Mouse (Mus musculus): Measurements from ENCODE around the gene Chac1.

Gene Chac1

DNA sequence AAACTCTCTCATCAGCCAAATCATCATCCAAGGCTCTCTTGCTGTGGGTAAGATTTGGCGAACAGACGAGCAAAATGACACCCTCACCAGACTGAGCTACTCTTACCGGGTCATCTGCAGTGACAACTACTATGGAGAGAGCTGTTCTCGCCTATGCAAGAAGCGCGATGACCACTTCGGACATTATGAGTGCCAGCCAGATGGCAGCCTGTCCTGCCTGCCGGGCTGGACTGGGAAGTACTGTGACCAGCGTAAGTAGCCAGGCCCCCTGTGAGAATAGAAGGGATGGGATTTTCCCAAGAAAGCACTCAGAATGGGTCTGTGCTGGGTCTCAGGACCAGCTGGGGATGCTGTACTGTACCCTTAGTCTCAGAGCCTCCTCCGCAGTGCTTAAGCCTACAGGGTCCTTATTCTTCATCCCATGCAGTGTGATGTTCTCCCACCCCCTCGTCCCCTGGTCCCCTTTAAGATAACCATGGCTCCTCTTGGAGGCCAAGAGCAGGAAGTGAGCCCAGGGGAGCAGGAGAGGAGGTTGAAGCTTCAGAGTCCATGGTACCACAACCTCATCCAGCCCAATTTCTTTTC, 23.0 kb upstream of the Chac1 start:
- no peak for DNase-seq (ENCODE audit: low spot score in 2 of 2)

DNA sequence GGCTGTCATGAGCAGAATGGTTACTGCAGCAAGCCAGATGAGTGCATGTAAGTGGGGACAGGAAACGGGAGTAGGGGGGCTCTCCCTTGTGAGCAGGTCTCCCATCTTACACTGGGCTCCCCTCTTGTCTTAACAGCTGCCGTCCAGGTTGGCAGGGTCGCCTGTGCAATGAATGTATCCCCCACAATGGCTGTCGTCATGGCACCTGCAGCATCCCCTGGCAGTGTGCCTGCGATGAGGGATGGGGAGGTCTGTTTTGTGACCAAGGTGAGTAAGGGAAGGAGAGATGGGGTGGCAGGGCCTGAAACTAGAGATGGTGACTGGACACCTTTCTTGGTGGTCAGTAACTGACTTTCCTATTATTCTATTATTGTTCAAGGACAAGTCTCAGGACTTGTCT, 22.5 kb upstream of the Chac1 start:
- no peak for DNase-seq (ENCODE audit: low spot score in 2 of 2)

DNA sequence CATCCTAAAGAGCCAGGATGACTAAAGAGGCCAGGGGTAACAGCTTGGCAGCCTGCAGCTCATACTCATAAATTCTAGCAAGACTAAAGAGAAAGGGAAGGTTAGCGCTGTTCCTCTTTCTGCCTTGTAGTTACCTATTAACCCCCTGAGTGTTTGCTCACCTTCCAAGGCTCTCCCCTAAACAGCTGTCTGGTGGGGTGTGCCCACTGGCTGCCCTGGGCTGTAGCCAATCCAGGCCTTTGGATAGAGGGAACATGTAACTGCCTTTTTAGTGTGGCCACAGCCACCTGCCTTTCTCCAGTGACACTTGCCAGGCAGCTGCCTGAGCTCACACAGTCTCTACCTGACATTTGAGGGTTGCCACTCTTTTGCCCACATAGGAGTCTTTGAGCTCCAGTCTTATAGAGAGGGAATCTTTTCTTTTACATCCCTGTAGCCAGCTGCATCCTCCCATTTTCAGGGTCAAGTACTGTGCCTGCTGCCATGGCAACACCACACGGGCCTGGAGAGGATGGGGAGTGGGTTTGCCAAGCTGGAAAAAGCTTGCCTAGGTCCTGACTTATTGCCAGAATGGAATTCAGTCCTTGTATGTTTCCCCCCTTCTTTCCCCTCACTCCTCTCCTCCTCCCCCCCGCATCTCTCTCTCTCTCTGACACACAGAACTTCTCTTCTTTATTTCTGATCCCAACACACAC, 21.8 kb upstream of the Chac1 start:
- no peak for DNase-seq (ENCODE audit: low spot score in 2 of 2)

DNA sequence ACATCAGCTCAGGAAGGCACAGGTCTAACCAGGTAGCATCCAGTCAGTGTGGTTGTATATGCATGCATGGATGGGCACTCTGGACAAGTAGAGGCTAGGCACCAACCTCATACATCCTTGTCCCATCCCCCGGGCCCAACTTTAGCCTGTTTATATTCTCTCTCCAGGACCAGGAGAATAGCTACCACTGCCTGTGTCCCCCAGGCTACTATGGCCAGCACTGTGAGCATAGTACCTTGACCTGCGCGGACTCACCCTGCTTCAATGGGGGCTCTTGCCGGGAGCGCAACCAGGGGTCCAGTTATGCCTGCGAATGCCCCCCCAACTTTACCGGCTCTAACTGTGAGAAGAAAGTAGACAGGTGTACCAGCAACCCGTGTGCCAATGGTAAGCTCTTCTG, 20.2 kb upstream of the Chac1 start:
- DNase-seq (ENCODE audit: low spot score in 2 of 2), result no peak

DNA sequence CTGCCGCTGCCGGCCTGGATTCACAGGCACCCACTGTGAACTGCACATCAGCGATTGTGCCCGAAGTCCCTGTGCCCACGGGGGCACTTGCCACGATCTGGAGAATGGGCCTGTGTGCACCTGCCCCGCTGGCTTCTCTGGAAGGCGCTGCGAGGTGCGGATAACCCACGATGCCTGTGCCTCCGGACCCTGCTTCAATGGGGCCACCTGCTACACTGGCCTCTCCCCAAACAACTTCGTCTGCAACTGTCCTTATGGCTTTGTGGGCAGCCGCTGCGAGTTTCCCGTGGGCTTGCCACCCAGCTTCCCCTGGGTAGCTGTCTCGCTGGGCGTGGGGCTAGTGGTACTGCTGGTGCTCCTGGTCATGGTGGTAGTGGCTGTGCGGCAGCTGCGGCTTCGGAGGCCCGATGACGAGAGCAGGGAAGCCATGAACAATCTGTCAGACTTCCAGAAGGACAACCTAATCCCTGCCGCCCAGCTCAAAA, 18.8 kb upstream of the Chac1 start:
- no peak for DNase-seq (ENCODE audit: low spot score in 2 of 2)

DNA sequence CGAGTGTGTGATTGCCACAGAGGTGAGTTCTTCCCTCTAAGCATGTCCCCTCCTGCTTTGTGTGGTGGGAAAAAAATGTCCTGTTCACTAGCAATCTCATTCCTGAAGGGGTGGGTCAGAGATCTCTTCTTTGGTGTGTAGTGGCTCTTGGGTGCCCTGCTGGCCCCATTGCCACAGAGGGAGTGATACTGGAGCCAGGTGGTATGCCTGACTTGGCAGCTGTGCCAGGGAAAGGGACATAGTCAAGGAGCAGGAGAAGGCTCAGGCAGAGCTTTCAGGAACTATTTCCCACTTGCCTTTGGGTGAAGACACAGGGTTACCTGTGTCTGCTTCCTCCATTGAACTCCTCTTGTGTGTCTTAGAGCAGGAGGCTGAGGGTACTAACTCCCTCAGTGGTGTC, 16.9 kb upstream of the Chac1 start:
- no peak for DNase-seq (ENCODE audit: low spot score in 2 of 2)

DNA sequence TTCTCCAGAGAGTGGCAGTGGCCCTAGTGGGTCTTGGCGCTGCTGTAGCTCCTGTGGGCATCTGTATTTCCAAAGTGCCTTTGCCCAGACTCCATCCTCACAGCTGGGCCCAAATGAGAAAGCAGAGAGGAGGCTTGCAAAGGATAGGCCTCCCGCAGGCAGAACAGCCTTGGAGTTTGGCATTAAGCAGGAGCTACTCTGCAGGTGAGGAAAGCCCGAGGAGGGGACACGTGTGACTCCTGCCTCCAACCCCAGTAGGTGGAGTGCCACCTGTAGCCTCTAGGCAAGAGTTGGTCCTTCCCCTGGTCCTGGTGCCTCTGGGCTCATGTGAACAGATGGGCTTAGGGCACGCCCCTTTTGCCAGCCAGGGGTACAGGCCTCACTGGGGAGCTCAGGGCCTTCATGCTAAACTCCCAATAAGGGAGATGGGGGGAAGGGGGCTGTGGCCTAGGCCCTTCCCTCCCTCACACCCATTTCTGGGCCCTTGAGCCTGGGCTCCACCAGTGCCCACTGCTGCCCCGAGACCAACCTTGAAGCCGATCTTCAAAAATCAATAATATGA, 16.0 kb upstream of the Chac1 start:
- no peak for DNase-seq (ENCODE audit: low spot score in 2 of 2)

DNA sequence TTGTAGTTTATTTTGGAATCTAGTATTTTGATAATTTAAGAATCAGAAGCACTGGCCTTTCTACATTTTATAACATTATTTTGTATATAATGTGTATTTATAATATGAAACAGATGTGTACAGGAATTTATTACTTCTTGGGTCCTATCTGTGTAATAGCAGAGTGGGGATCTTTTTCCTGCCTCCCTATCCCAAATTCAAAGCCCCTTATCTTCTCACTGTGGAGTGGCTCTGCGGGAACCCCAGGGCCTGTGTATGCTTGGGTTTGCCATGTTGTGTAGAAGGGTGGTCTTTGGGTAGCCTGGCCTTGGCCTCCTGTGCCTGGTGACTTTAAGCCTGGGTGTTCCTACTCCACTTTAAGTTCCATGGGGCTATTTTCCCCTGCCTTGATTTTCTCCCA, 15.5 kb upstream of the Chac1 start:
- no peak for DNase-seq (ENCODE audit: low spot score in 2 of 2)

DNA sequence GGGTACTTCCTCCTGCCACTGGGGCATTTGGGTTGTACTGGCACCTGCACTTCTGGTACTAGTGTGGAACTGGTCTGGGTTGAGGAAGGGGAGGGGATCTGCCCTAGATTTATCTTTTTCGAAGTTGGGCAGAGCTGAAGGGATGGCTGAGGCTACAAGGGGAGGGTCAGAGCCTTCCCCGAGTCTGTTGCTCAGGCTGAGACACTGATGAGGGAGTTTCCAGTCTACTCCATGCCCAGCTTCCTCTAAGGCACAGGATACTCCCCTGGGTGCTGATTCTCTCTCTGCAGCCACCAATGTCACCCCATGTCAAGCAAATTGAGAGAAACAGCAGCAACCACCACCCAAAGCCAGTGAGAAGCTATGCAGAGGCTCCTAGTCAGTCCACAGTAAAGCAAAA, 15.0 kb upstream of the Chac1 start:
- no peak for DNase-seq (ENCODE audit: low spot score in 2 of 2)

DNA sequence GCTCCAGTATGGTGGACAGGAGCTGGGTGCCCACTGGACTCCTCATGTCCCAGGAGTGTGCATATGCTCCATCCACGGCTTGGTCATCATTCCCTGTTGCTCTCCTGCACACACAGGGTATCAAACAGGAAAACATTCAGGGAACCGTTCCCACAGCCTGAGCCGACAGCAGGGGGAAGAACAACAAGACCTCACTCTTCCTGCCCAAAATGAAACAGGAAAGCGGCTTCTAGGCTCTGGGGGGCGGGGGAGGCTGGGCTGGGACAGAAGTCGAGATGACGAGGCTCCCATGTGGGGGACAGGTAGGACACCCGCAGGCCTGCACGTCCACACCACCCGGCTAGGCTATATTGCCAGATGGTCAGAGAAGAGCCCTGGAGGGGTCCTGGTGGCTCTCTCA, 14.6 kb upstream of the Chac1 start:
- no peak for DNase-seq (ENCODE audit: low spot score in 2 of 2)

DNA sequence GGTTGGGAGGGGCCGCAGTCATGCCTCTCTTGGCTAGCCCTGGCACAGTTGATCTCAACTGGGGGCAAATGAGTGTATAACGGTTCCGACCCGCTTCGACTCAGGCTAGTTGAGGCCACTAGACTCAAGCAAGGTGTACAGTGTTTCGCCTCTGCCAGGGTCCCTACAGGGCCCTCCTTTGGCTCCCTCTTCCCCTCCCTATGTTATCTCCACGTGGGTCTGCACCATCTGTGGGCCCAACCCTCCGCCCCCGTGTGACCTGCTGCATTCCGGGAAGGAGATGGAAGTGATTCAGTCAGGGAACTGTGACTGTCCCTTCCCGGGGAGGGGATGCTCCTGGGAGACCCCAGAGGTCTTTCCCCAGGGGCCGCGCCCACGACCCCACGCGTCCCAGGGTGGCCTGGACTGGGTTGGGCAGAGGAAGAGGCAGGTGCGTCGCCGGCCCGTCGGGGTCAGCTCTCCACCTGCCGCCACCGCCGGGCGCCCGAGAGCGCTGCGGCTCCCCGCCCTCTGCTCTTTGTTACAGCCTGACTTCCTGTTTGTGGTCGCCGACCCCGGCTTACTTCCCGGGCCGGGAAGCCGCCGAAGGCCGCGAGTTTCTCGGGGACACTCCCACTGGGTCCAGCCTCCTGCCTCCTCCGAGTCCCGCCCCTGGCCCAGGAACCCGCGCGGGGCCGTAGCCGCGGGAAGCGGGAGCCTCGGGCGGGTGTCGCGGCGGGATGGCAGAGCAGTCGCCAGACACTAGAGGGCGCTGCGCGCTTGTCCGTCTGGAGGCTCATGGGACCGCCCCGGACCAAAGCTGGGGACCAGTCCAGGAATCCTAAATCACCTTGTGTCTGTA, 13.4 kb upstream of the Chac1 start:
- DNase-seq (ENCODE audit: low spot score in 2 of 2), result peak; percentile 80 to 81

DNA sequence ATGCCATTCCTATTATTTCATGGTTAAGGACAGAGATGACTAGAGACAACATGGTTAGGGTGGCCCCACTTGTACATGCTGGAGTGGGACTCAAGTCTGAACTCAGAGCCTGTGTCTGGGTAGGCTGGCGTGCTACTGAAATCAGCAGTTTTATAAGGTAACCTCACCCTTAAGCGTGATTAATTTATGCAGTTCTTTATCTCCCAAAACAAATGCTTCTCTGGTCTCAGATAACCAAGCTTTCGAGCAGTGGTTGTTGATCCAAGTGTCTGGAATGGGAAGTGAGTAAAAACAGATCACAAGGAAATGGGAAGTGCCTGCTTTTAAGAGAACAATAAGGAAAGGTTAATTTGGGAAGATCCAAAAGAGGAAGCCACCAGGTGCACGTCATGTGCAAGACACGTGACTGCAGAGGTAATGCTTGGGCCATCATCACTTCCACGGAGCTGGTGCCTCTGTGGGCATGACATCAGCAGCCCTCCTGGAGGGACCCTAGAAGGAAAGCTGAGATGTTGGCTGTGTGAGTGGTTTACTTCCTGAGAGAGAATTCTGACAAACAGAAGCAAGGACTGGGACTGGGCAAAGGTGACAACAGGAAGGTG, 6.4 kb upstream of the Chac1 start:
- no peak for DNase-seq (ENCODE audit: low spot score in 2 of 2)

DNA sequence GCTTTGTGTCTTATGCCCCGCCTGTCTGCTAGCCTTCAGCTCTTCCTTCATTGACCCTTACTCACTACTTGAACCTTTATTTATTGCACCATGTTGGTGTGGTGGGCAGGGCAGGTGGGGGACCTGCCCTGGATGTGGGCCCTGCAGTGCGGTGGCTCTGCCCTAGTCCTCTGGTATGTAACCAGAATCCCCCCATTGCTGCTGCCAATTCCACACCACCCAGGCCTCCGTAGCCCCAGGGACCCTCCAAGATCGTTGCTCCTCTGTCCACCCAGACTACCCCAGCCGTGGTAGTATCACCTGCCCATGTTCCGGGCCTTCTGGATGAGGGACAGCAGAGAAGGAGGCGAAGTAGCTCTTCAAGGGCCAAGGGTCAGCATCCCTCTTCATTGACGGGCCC, 2.7 kb downstream of the Chac1 start:
- no peak for DNase-seq (ENCODE audit: low spot score in 2 of 2)

DNA sequence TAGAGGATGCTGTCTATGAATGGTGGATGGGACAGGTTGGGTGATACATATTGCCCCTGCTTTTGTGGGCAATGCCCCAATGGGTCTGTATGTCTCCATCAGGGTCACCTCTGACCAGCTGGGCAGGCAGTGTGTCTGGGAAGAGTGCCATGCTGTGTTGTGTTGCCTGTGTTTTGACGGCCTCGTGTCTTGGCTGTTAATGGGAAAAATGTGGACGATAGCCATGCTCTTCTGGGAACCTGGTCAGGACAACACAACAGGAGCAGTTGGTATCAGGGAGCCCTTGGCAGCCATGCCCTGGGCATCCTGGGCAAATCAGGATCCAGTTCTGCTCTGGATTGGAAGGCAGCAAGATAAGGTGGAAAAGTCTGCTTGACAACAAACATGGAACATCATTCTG, 4.1 kb downstream of the Chac1 start:
- DNase-seq (ENCODE audit: low spot score in 2 of 2), result no peak

DNA sequence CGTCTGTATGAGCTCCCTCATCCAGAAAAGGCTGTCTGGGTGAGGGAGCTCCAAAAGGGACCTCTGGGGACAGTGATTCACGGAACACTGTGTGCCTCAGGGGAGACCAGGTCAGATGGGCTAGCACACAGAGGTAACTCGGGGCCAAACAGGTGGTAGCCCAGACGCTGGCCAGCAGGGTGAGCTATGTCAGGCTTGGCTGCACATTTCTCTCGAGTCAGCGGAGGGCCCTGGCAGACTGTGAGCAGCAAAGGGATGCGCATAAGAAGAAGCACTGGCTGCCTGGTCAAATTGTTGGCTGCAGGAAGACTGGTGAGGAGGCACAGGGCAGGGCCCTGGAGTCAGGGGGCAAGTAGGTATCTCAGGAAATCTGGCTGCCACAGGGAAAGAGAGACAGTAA, 4.6 kb downstream of the Chac1 start:
- DNase-seq (ENCODE audit: low spot score in 2 of 2), result no peak

DNA sequence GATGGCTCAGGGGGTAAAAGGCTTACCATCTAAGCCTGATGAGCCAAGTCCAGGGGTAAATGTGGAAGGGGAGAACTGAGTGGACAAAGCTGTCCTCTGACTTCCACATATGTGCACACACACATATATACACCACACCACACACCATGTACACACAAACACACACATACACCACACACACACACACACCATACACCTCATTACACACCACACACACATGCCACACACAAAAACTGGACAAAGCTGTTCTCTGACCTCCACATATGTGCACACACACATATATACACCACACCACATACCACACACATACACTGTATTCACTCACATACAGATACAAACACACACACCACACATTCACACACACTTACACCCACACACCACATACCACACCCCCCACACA, 5.3 kb downstream of the Chac1 start:
- DNase-seq (ENCODE audit: low spot score in 2 of 2), result no peak

DNA sequence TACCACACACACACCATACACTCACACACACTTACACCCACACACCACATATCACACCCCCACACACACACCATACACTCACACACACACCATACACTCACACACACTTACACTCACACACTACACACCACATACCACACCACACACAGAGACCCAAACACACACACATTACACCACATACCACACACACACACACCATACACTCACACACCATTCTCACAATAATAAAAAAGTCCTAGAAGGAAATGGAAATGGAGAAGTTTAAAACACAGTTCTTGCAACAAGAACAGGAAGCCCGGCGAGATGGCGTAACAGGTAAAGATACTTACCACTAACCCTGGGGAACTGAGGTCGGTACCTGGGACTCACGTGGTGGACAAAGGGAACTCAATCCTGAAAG, 5.8 kb downstream of the Chac1 start:
- DNase-seq (ENCODE audit: low spot score in 2 of 2), result no peak

DNA sequence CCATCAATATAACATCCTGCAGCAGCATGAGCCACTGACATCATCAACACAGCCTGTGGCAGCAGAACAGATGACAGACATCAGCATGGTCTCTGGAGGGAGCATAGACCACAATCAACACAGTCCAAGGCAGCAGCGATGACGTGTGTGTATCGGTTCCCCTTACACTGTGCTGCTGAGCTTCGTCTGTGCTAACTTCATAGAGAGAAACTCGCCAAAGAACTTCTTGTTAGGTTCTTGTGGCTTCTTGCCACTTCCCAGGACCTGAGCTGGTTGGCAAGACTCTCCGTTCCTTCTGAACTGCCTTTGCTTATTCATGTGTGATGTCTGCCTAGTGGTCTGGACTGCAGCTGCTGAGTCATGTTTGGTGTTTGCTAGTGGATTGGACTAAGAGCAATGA, 7.2 kb downstream of the Chac1 start:
- no peak for DNase-seq (ENCODE audit: low spot score in 2 of 2)

DNA sequence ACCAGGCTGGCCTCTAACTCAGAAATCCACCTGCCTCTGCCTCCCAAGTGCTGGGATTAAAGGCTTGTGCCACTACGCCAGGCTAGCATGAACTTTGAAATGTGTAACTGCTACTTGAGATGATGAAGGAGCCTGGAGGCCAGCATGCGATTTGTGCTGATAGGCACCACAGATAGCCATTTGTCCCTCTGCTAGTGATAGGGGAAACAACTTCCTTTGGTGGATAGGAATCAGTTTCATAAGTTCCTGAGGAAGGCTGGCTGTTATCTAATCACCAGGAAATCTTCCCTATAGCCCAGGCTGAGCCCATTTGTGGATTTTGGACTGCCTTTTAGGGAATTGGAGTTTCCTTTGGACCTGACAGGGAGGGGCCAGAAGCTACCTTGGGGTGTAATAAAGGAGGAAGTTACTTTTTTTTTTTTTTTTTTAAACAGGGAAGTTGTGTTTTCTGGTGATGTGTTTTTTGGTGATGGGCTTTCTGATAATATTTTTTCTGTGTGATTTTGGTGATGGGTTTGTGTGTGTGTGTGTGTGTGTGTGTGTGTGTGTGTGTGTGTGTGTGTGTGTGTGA, 8.8 kb downstream of the Chac1 start:
- DNase-seq (ENCODE audit: low spot score in 2 of 2), result no peak

DNA sequence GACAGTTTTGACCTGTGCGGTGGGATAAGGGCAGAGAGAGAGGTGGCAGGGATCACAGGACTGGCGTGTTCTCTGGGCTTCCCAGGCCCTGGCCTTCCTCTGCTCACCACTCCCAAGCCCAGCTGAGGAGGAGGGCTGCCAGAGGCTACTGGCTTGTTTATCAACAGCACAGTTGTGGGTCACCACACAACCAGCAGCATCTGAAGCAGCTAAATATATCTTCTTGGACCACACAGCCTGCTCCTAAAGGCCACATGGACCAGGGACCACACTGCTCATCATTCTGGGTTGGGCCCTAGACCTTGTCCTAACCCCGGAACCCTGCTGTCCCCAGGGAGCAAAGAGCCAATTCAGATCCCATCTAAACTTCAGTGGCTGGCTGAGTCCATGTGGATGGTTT, 13.9 kb downstream of the Chac1 start:
- no peak for DNase-seq (ENCODE audit: low spot score in 2 of 2)

DNA sequence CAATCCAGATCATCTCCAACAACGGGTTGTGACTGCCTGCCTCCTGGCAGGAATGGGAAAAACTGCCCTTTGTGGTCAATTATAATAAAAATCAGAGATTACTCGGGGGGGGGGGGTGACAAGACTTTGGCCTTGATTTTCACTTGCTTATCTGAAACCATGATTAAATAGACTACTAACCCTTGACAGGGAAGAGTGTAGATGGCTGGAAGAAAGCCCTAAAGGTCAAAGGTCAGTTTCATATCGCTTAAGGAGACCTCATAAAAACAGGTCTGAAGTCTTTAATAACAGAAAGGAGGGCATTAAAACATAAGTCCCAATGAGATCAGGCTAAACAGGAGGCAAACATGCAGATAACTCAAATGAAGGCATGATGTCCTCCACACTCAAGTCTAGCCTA, 16.3 kb downstream of the Chac1 start:
- DNase-seq (ENCODE audit: low spot score in 2 of 2), result no peak

DNA sequence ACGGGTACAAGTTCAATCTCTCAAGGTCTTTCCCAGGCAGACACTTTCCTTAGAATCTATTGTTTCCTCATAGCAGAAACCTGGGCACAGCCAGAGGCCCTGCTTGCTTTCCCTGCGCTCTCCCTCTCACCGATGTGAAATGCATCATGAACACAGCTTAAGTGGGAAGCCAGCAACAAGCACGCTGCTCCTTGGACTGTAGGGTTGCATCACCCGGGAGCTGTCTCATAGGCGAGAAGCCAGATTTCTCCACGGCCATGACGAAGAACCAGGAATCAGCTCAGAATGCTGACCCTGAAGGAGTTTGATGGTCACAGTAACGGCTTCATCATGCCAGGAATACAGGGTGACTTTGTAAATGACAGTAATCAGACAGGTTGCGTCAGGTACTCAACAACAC, 19.1 kb downstream of the Chac1 start:
- DNase-seq (ENCODE audit: low spot score in 2 of 2), result no peak

Measured in right cerebral cortex, adult 2 months (tissue).